Mouse (Mus musculus): ENCODE results near the gene Isg20l2. TPM values are rescaled to one million over a fixed set of nuclear protein-coding genes. Genes with fewer than 3 reads are reported as not detected.
A peak's percentile ranks its signal among the peaks of the same experiment; 100 is the strongest.
"Not testable (repeated sequence)": the region's sequence is repeated elsewhere in the genome, so short reads cannot be mapped to it uniquely, and the experiment has no call there.

The Isg20l2 gene
- 30.5 and 34.9 TPM in 2 replicates for polyA plus RNA-seq (2015; fragmentation: Nextera tagmentation; extraction: Ambion mirVana)

DNA sequence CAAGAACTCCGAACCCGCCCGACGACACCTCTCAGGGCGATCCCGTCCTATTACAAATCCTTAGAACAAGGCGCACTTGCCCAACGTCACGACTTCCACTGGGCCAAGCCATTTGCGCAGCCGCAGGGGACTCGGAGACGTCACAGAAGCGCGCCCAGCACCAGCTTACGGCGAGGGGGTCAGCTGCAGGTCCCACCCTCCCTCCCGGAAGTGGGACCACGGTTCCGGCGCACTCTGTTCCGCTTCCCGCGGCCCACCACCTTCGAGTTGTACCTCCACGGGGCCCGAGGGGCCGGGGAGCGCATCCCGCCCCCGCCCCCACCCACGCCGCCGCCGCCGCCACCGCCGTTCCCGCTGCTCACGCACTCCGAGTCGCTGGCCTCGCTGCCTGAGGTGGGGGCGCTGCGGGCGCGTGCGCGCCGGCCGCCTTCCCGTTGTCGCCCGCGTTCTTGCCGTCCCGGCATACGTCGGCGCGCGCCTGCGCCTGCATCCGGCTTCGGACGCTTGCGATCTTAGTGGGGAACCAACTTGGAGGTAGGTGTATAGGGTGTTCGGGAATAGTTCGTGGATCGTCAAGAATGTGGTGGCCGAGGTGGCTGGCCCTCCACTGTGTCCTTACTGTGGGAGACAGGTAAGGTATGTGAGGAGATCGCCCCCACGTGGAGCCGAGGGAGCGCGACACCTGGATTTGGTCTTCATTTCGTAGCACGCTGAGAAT is at the start of gene Isg20l2, which contains the start of gene Rrnad1:
Isg20l2 (plus strand) TSS at position 237 of the 718 bp plus-strand sequence.
Rrnad1 (minus strand) TSS at position 640 of the 718 bp plus-strand sequence.
- Histone ChIP-seq H3K4me3 (peak within 1 kb of the TSS; percentile 88), H3K36me3 (replicated peaks) (0 out of 2 replicates have a peak, but pooled peaks cover 7% of the 10 kb centered on the region), H3K4me1 (peaks cover 46% of the 10 kb centered on the region), H3K27me3 (replicated peaks) (no peaks in the 10 kb centered on the region), H3K4me2 (peak within 1 kb of the TSS; percentile 77), H3K9me3 (no peaks in the 10 kb centered on the region), H3K27ac (peak within 1 kb of the TSS; percentile 92), H3K9ac (peak within 1 kb of the TSS; percentile 82)
- ATAC-seq (replicated peaks): peak; percentile 97
- WGBS: under 1% methylated on average over 61 of the region's 78 CpGs

DNA sequence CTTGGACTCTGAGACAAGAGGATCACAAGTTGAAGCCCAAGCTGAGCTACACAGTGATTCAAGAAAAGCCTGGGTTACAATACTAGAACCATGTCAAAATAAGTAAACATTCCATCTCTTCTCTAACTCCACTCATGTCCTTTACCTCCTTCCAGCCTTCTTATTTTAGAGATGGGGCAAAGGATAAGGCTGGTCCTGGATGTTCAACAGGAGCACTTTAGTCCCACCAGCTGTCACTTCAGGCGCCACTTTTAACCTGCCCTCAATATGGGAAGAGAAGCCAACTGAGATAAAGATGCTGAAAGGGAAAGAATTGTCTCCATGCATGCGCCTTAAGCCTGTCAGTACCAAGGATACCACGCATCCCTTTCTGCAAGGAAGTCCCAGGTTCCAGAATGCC is 45.8 kb upstream of the Isg20l2 start:
- Histone ChIP-seq H3K9me3 (no peaks in the 10 kb centered on the region), H3K4me2 (peak overlapping the region; percentile 82), H3K4me1 (peaks cover 22% of the 10 kb centered on the region), H3K27me3 (replicated peaks) (no peaks in the 10 kb centered on the region), H3K27ac (peak overlapping the region; percentile 87; the same call in 1 of the 2 replicates), H3K9ac (peak overlapping the region; percentile 80), H3K4me3 (peak overlapping the region; percentile 93), H3K36me3 (replicated peaks) (peaks cover 6% of the 10 kb centered on the region; the same call in 1 of the 2 replicates)
- 3% methylated on average over 3 of the region's 3 CpGs for WGBS
- ATAC-seq (replicated peaks): no peak

- no peaks in the 10 kb centered on the region for H3K27me3 ChIP-seq (replicated peaks)
- H3K27ac ChIP-seq: peak overlapping the region; percentile 87
- H3K4me1 ChIP-seq: peaks cover 22% of the 10 kb centered on the region
- peak overlapping the region; percentile 82 for H3K4me2 ChIP-seq
- H3K9ac ChIP-seq: peak overlapping the region; percentile 80
- H3K9me3 ChIP-seq: no peaks in the 10 kb centered on the region
- H3K4me3 ChIP-seq: peak overlapping the region; percentile 93
- peaks cover 6% of the 10 kb centered on the region; the same call in 1 of the 2 replicates for H3K36me3 ChIP-seq (replicated peaks)
- ATAC-seq (replicated peaks): peak; percentile 34
- WGBS: 0% methylated on average over 28 of the region's 28 CpGs
Measured at GRCm38 (mm10) chr3:87884708-87885251, 45.3 kb upstream of the Isg20l2 start.

- peak; percentile 99 for ATAC-seq (replicated peaks)
- peaks cover 4% of the 10 kb centered on the region; the same call in 1 of the 2 replicates for H3K36me3 ChIP-seq (replicated peaks)
- peak within 1 kb of the TSS; percentile 82 for H3K4me2 ChIP-seq
- H3K9me3 ChIP-seq: no peaks in the 10 kb centered on the region
- peak within 1 kb of the TSS; percentile 87 for H3K27ac ChIP-seq
- H3K27me3 ChIP-seq (replicated peaks): no peaks in the 10 kb centered on the region
- 0% methylated on average over 33 of the region's 33 CpGs for WGBS
- peak within 1 kb of the TSS; percentile 80 for H3K9ac ChIP-seq
- H3K4me1 ChIP-seq: peaks cover 22% of the 10 kb centered on the region
- peak within 1 kb of the TSS; percentile 93 for H3K4me3 ChIP-seq
Measured at GRCm38 (mm10) chr3:87885281-87886003, 44.7 kb upstream of the Isg20l2 start, which contains the start of gene Prcc. Prcc (minus strand) TSS chr3:87885608.

DNA sequence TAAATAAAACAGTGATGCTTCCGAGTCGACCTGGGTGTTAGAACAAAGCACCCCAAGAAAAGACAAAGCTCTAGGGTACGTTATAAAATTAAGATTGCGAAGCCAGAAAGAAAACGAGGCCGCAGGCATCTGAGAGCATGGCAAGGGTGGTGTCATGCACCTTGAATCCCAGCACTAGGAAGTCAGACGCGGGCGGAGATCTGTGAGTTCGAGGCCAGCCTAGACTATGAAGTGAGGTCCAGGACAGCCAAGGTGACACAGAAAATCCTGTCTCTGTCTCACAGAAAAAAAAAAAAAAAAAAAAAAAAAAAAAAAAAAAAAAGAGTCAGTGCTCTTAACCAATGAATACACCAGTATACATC is 44.1 kb upstream of the Isg20l2 start:
- Histone ChIP-seq H3K4me1 (peaks cover 22% of the 10 kb centered on the region), H3K9ac (peak overlapping the region; percentile 40; the same call in 1 of the 2 replicates), H3K4me3 (peak overlapping the region; percentile 93), H3K9me3 (no peaks in the 10 kb centered on the region), H3K27me3 (replicated peaks) (no peaks in the 10 kb centered on the region), H3K4me2 (peak overlapping the region; percentile 54), H3K36me3 (replicated peaks) (no peaks in the 10 kb centered on the region; the same call in 1 of the 2 replicates), H3K27ac (0 out of 2 replicates have a peak overlapping the region, but pooled peaks have one; percentile 55)
- peak; percentile 29; the same call in 1 of the 2 replicates for ATAC-seq (replicated peaks)
- WGBS: 14% methylated on average over 10 of the region's 10 CpGs

DNA sequence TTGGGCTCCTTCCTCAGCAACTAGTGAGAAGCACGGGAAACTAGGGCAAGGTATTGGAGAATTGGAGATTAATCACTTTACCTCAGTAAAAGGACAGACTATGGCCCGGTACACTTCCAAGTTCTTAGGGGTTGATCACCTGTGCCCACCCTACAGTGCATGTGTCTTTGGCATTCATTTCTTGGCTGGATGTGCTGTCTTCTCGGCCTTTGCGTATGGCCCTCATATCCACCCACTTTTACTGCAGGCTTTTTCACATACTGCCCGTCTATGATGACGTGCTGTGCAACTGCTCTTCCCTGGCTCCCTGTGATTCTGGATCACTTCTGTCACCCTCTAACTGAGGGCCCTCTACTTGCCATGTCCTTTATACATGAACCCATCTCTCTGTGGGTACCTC is 43.7 kb upstream of the Isg20l2 start:
- WGBS: 85% methylated on average over 6 of the region's 6 CpGs
- Histone ChIP-seq H3K4me1 (peaks cover 22% of the 10 kb centered on the region), H3K36me3 (replicated peaks) (no peaks in the 10 kb centered on the region; the same call in 1 of the 2 replicates), H3K4me3 (peak overlapping the region; percentile 93; the same call in 1 of the 2 replicates), H3K9me3 (no peaks in the 10 kb centered on the region), H3K4me2 (peak overlapping the region; percentile 54; the same call in 1 of the 2 replicates), H3K27me3 (replicated peaks) (no peaks in the 10 kb centered on the region), H3K9ac (no peak overlapping the region; the same call in 1 of the 2 replicates), H3K27ac (no peak overlapping the region)
- no peak for ATAC-seq (replicated peaks)

GRCm38 (mm10) chr3:87887400-87887799 is 42.7 kb upstream of the Isg20l2 start:
- not testable (repeated sequence) for ATAC-seq (replicated peaks); H3K9me3 ChIP-seq; H3K27me3 ChIP-seq (replicated peaks); H3K27ac ChIP-seq; H3K4me3 ChIP-seq; H3K4me2 ChIP-seq; H3K9ac ChIP-seq; H3K36me3 ChIP-seq (replicated peaks)
- peaks cover 19% of the 10 kb centered on the region for H3K4me1 ChIP-seq
- WGBS: 83% methylated on average over 4 of the region's 4 CpGs

DNA sequence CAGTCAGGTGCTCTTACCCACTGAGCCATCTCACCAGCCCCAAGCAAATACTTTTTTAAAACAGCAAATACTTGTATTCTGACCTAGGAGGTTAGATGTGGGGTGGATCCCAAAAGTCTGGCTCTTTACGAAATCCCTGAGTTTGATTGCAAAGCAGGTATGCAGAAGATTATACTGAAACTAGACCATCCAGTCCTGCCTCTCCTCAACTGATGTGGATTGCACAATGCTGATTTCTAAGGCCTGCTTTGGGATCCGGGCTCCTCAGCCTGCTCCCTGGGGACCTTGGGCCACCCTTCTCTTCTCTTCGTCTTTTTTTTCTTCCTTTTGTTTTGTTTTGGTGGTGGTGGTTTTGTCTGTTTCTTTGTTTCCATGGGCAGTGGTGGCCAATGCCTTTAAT is 38.6 kb upstream of the Isg20l2 start:
- Histone ChIP-seq H3K9ac (no peak overlapping the region), H3K36me3 (replicated peaks) (no peaks in the 10 kb centered on the region), H3K4me2 (no peak overlapping the region), H3K27ac (no peak overlapping the region), H3K4me3 (no peak overlapping the region), H3K4me1 (no peaks in the 10 kb centered on the region), H3K27me3 (replicated peaks) (no peaks in the 10 kb centered on the region), H3K9me3 (no peaks in the 10 kb centered on the region)
- WGBS: 51% methylated on average over 3 of the region's 3 CpGs
- no peak for ATAC-seq (replicated peaks)

DNA sequence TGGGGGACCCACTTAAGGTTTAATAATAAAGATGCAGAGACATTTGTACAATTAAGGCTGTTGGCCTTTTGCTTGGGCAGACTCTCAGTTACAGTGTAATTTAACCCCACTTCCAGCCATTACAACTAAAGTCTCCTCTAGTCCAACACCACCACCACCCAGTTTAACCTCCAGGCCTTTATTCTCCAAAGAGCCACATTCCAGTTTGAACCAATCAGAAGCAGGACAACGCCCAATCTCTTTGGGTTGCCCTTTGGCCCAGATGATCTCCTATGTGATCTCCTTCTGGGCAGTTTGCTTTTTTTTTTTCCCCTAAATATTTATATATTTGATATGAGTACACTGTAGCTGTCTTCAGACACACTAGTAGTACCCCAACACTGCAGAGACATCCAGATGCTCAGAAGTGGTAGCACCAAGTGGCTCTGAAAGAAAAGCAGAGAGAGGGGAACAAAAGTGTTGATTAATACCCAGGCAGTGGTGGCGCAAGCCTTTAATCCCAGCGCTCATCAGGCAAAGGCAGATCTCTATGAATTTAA is 36.7 kb upstream of the Isg20l2 start:
- H3K27me3 ChIP-seq (replicated peaks): no peaks in the 10 kb centered on the region
- H3K4me2 ChIP-seq: no peak overlapping the region
- ATAC-seq (replicated peaks): no peak
- 69% methylated on average over 3 of the region's 3 CpGs for WGBS
- H3K9me3 ChIP-seq: no peaks in the 10 kb centered on the region
- no peak overlapping the region for H3K9ac ChIP-seq
- H3K4me1 ChIP-seq: no peaks in the 10 kb centered on the region
- no peaks in the 10 kb centered on the region for H3K36me3 ChIP-seq (replicated peaks)
- no peak overlapping the region for H3K4me3 ChIP-seq
- H3K27ac ChIP-seq: no peak overlapping the region

- Histone ChIP-seq H3K4me2 (no peak overlapping the region), H3K9ac (no peak overlapping the region), H3K36me3 (replicated peaks) (no peaks in the 10 kb centered on the region), H3K4me1 (no peaks in the 10 kb centered on the region), H3K4me3 (no peak overlapping the region), H3K9me3 (no peaks in the 10 kb centered on the region), H3K27ac (no peak overlapping the region), H3K27me3 (replicated peaks) (no peaks in the 10 kb centered on the region)
- ATAC-seq (replicated peaks): no peak
- WGBS: 64% methylated on average over 3 of the region's 3 CpGs
Measured at GRCm38 (mm10) chr3:87899266-87899665, 30.8 kb upstream of the Isg20l2 start.

- H3K4me3 ChIP-seq: no peak overlapping the region
- H3K36me3 ChIP-seq (replicated peaks): no peaks in the 10 kb centered on the region
- WGBS: 77% methylated on average over 3 of the region's 3 CpGs
- H3K9me3 ChIP-seq: no peaks in the 10 kb centered on the region
- H3K27ac ChIP-seq: no peak overlapping the region
- H3K4me1 ChIP-seq: no peaks in the 10 kb centered on the region
- no peak overlapping the region for H3K9ac ChIP-seq
- no peak for ATAC-seq (replicated peaks)
- no peak overlapping the region for H3K4me2 ChIP-seq
- H3K27me3 ChIP-seq (replicated peaks): no peaks in the 10 kb centered on the region
Measured at GRCm38 (mm10) chr3:87899776-87900175, 30.3 kb upstream of the Isg20l2 start.
